Mouse (Mus musculus) thymus, adult 2 months (tissue): ENCODE data around the gene Cd28. TPM values are rescaled to one million over a fixed set of nuclear protein-coding genes. Genes with fewer than 3 reads are reported as not detected.

ENCODE experiments used
- DNase-seq: peaks from one replicate; pipeline ENCODE4 v3.0.0; 2021
- H3K27ac ChIP-seq: fragments of 200-500 bp; 2 replicates; pipeline ENCODE4 v1.5.1; 2012; ENCODE audit warnings: low read length, control low read depth; ENCODE audit not compliant: control insufficient read depth, insufficient read depth
- H3K27me3 ChIP-seq: fragments of 200-500 bp; 2 replicates; pipeline ENCODE4 v1.6.1; 2012; ENCODE audit warnings: mild to moderate bottlenecking, low read length, moderate library complexity, mixed read lengths; ENCODE audit not compliant: control insufficient read depth, insufficient read depth
- H3K36me3 ChIP-seq: fragments of 200-500 bp; 2 replicates; pipeline ENCODE4 v1.6.1; 2012; ENCODE audit warnings: mild to moderate bottlenecking, low read length, moderate library complexity; ENCODE audit not compliant: control insufficient read depth, insufficient read depth
- H3K4me1 ChIP-seq: fragments of 200-500 bp; replicated peaks from 2 replicates; pipeline ENCODE4 v1.6.1; 2012; ENCODE audit warnings: low read length; ENCODE audit not compliant: control insufficient read depth, insufficient read depth
- H3K4me3 ChIP-seq: fragments of 200-500 bp; 2 replicates; pipeline ENCODE4 v1.5.1; 2012; ENCODE audit warnings: mild to moderate bottlenecking, low read length, control low read depth, moderate library complexity; ENCODE audit not compliant: control insufficient read depth, insufficient read depth
- CTCF ChIP-seq: fragments of 200-500 bp; IDR thresholded peaks from 2 replicates; pipeline ENCODE4 v1.5.1; 2012; ENCODE audit warnings: mild to moderate bottlenecking, control low read depth, low read length, moderate library complexity, borderline replicate concordance; ENCODE audit not compliant: control insufficient read depth, poor library complexity, insufficient read depth; ENCODE audit errors: extremely low read depth
- POLR2A ChIP-seq: fragments of 200-500 bp; IDR thresholded peaks from 2 replicates; pipeline ENCODE4 v1.6.1; 2012; ENCODE audit warnings: mild to moderate bottlenecking, low read length, control low read depth, moderate library complexity; ENCODE audit not compliant: control insufficient read depth, poor library complexity, insufficient read depth; ENCODE audit errors: extremely low read depth
- WGBS: fragments of 180-500 bp; shearing (Covaris S2); methylation state at CpG from one replicate; pipeline ENCODE4 v1.1.7; 2018; 5-methylcytosine and 5-hydroxymethylcytosine counted together
- polyA plus RNA-seq: library from polyadenylated mRNA; depleted of rRNA; stranded (reverse); fragments of >200 nt; gene quantifications from 2 replicates; pipeline ENCODE4 v1.2.3, GENCODE M21; 2012

Gene Cd28
- polyA plus RNA-seq, 1 experiment: 58.4 TPM

- DNase-seq: peak; percentile 69
- H3K27ac ChIP-seq: peak overlapping the region; percentile 98
- WGBS: 8% methylated on average over 4 of the region's 4 CpGs
- TF ChIP-seq POLR2A: no peak
- no peak for TF ChIP-seq CTCF
- H3K4me3 ChIP-seq: no peak overlapping the region
- H3K4me1 ChIP-seq: peaks cover 28% of the 10 kb centered on the region
- no peaks in the 10 kb centered on the region for H3K27me3 ChIP-seq
- H3K36me3 ChIP-seq: no peaks in the 10 kb centered on the region
Observed at GRCm38 (mm10) chr1:60781666-60782065, 65.1 kb downstream of the Cd28 start.

GRCm38 (mm10) chr1:60793717-60794116, 77.1 kb downstream of the Cd28 start:
- DNase-seq: no peak
- no peak overlapping the region for H3K27ac ChIP-seq
- H3K4me1 ChIP-seq: peaks cover 7% of the 10 kb centered on the region
- H3K36me3 ChIP-seq: no peaks in the 10 kb centered on the region
- TF ChIP-seq CTCF: no peak
- no peak for TF ChIP-seq POLR2A
- H3K4me3 ChIP-seq: no peak overlapping the region
- H3K27me3 ChIP-seq: no peaks in the 10 kb centered on the region

GRCm38 (mm10) chr1:60795677-60796205, 79.1 kb downstream of the Cd28 start:
- WGBS: 88% methylated on average over 3 of the region's 3 CpGs
- Histone ChIP-seq H3K4me3 (no peak overlapping the region), H3K4me1 (peaks cover 7% of the 10 kb centered on the region), H3K27me3 (no peaks in the 10 kb centered on the region), H3K27ac (no peak overlapping the region), H3K36me3 (no peaks in the 10 kb centered on the region)
- TF ChIP-seq POLR2A: no peak
- TF ChIP-seq CTCF: no peak
- no peak for DNase-seq

- Histone ChIP-seq H3K36me3 (no peaks in the 10 kb centered on the region), H3K27me3 (no peaks in the 10 kb centered on the region), H3K4me3 (no peak overlapping the region), H3K4me1 (peaks cover 5% of the 10 kb centered on the region), H3K27ac (no peak overlapping the region)
- no peak for DNase-seq
- TF ChIP-seq CTCF: no peak
- TF ChIP-seq POLR2A: no peak
- 62% methylated on average over 1 of the region's 1 CpGs for WGBS
Observed at GRCm38 (mm10) chr1:60799795-60800345, 83.3 kb downstream of the Cd28 start.

- Histone ChIP-seq H3K27ac (no peak overlapping the region), H3K36me3 (no peaks in the 10 kb centered on the region), H3K4me3 (no peak overlapping the region), H3K27me3 (no peaks in the 10 kb centered on the region), H3K4me1 (peaks cover 2% of the 10 kb centered on the region)
- WGBS: 98% methylated on average over 4 of the region's 4 CpGs
- no peak for TF ChIP-seq CTCF
- TF ChIP-seq POLR2A: no peak
- DNase-seq: no peak
Observed at GRCm38 (mm10) chr1:60801210-60801671, 84.6 kb downstream of the Cd28 start.

GRCm38 (mm10) chr1:60803128-60803824, 86.7 kb downstream of the Cd28 start:
- Histone ChIP-seq H3K36me3 (no peaks in the 10 kb centered on the region), H3K27me3 (no peaks in the 10 kb centered on the region), H3K4me1 (no peaks in the 10 kb centered on the region; the same call in none of the 2 replicates), H3K4me3 (no peak overlapping the region), H3K27ac (no peak overlapping the region)
- no peak for DNase-seq
- TF ChIP-seq POLR2A (no peak), CTCF (no peak)
- 93% methylated on average over 4 of the region's 4 CpGs for WGBS
